Mouse (Mus musculus) CD8-positive naive resting alpha-beta T cell, adult 2 months (primary cell): ENCODE measurements around the gene Plin3.
A peak's percentile ranks its signal among the peaks of the same experiment; 100 is the strongest.

ENCODE experiments used
- DNase-seq, 2 experiments: peaks; one replicate each; pipeline ENCODE4 v3.0.0; 2022; ENCODE audit warnings: low read depth in 2 of 2, low spot score in 2 of 2

Plin3 gene

GRCm38 (mm10) chr17:56255429-56255828 lies 37.2 kb downstream of the Plin3 start:
- no peak for DNase-seq

GRCm38 (mm10) chr17:56254695-56255094 lies 38.0 kb downstream of the Plin3 start:
- no peak for DNase-seq

GRCm38 (mm10) chr17:56251136-56251829 lies 41.4 kb downstream of the Plin3 start:
- peak; percentile 68 to 80 for DNase-seq

DNA sequence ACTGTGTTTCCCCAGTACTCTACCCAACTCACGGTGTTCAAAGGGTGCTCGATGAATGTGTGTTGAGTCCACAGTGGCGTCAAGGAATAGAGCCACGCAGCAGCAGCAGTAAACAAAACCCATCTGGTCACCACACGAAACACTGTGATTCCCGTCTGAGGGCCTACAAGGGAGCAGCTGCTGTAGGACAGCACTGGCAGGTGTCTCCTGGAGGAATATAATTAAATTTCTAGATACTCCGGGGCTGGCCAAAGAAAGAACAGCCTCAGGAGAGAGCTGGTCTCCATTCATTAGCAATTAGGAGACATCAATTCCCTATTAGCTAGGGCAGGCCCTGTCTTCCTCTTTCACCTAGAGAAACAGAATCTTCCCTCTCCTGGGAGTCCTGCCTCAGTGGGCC lies 47.1 kb downstream of the Plin3 start:
- DNase-seq, result no peak

DNA sequence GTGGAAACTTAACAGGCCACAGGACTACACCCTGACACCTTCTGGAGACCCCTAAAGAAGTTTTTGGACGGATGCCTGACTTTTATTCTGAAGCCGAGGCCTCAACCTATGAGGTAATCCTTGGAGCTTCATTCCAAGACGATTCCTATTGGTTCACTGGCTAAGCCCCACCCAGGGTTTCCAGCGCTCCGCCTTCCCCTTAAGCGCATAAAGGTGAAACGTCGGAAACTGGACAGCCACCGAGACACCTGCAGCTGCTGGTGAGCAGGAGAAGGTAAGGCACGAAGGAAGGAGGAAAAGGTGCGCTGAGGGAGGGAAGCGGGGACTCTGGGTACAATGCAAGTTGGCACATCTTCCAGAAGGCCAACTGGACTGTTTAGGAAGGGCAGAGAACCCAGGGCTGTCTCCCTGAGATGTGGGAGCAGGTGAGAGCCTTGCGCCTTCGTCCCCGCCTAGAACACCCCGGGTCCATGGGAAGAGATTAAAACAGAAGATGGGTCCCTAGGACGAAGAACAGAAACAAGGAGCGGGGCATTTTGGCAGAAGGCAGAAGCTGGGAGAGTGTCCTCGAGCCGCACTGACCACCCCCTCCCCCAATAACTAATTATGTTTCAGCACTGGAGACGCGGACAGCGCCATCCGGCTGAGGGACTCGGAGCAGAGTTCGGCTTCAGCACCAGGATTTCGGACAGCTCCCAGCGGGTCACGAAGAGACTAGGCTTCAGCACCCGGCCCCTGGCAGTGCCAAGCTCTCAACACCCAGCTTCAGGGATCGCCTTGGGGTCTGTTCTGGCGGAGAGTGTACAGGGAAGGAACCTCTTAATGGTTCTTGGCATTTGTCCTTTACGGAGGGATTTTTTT lies 50.9 kb downstream of the Plin3 start:
- DNase-seq, result peak; percentile 36 to 58

- DNase-seq, result no peak
Measured at GRCm38 (mm10) chr17:56233818-56234469, 58.7 kb downstream of the Plin3 start.

GRCm38 (mm10) chr17:56233389-56233788 lies 59.3 kb downstream of the Plin3 start:
- no peak for DNase-seq

- no peak for DNase-seq
Measured at GRCm38 (mm10) chr17:56229943-56230342, 62.7 kb downstream of the Plin3 start.
